Mouse (Mus musculus): Measurements from ENCODE around the gene Ctnnd1.

The Ctnnd1 gene

GRCm38 (mm10) chr2:84607842-84608241 is 42.7 kb downstream of the Ctnnd1 start:
- no peak for DNase-seq (ENCODE audit: low read depth, low spot score)

GRCm38 (mm10) chr2:84600977-84601376 is 49.6 kb downstream of the Ctnnd1 start:
- no peak for DNase-seq (ENCODE audit: low read depth, low spot score)

GRCm38 (mm10) chr2:84599270-84599888 is 51.2 kb downstream of the Ctnnd1 start:
- DNase-seq (ENCODE audit: low read depth, low spot score) = no peak

- no peak for DNase-seq (ENCODE audit: low read depth, low spot score)
Measured at GRCm38 (mm10) chr2:84597123-84597522, 53.4 kb downstream of the Ctnnd1 start.

GRCm38 (mm10) chr2:84592801-84593200 is 57.8 kb downstream of the Ctnnd1 start:
- DNase-seq (ENCODE audit: low read depth, low spot score) = no peak

- DNase-seq (ENCODE audit: low read depth, low spot score) = no peak
Measured at GRCm38 (mm10) chr2:84585700-84586099, 64.9 kb downstream of the Ctnnd1 start.

DNA sequence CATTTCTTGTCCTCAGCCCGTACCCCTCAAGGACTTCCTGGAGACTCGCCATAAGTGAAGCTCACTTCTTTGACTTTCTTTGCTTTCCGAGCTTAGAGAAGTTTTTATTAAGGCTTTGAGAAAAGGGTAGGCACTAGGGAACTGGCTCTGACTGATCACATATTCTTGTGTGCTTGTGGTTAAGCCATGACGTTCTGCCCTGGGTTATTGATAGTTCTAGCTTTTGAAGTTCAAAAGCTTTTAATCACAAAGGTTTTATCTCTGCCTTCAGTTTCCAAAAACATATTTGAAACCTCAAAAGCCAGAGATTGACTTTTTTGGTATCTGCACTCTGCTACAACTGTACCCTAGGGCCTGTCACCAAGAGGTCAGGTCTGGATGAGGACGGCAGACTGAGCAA is 68.3 kb downstream of the Ctnnd1 start:
- no peak for DNase-seq (ENCODE audit: low read depth, low spot score)

- DNase-seq (ENCODE audit: low read depth, low spot score) = no peak
Measured at GRCm38 (mm10) chr2:84581208-84581607, 69.4 kb downstream of the Ctnnd1 start.

- DNase-seq (ENCODE audit: low read depth, low spot score) = no peak
Measured at GRCm38 (mm10) chr2:84579311-84579710, 71.3 kb downstream of the Ctnnd1 start.

GRCm38 (mm10) chr2:84574130-84574529 is 76.4 kb downstream of the Ctnnd1 start:
- no peak for DNase-seq (ENCODE audit: low read depth, low spot score)

DNA sequence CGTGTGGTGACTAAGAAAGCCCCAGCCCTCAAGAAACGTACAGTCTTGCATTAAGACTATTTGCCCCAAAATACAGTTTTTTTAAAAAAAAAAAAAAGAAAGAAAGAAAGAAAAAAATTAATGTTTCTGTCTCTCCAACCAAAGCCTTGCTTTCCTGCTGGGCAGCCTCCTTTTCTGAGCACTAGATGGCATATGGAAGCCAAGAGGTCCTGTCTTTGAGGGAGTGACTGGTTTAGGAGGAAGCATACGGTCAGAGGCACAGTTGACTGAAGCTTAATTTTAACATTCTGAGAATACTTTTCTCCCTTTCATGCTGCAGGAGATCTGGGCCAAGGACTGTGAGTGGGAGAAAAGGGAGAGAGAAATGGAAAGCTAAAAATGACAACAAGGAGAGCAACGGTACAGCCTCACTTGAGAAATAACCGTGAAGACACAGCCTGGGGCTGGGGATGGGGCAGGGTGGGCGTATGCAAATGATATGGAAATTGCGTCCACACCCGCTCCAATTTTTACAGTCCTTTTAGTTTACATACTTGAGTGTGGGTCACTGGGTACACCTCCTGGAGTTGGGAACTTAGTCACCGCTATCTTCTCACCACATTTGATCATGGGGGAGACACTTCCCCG is 93.6 kb downstream of the Ctnnd1 start:
- DNase-seq (ENCODE audit: low read depth, low spot score) = no peak

- DNase-seq (ENCODE audit: low read depth, low spot score) = no peak
Measured at GRCm38 (mm10) chr2:84551390-84552100, 99.0 kb downstream of the Ctnnd1 start.
